Mouse (Mus musculus): Measurements from ENCODE around the gene Tnfrsf8.
"Not testable (repeated sequence)": the region's sequence is repeated elsewhere in the genome, so short reads cannot be mapped to it uniquely, and the experiment has no call there.

Tnfrsf8 gene

DNA sequence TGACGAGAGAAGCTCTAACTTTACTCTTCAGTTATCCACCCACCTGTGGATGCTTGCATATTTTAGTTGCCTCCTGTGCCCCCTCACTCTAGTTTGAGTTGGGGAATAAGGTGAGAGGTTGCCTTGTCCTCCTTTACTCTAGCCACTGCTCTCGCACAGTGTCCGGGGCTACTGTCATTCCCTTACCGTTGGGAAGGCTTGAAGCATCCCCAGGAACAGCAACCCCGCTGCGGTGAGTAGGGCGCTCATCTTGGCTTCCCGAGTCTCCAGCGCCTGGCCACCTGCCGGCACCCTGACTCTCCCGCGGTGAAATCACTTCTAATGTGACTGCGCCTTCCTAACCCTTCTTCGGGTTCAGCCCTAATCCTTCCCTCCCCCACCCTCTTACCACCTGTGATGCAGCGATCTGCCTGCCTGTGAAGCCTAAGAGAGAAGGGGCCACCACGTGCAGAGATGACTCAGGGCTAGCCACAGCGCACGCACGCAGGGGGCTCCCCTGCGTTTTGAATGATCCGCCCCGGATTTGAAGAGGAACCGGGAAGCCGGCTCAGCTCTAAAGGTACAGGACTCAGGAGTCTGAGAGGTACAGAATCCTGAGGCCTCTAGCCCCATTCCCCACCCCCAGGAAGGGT lies at the start of gene Tnfrsf8:
Tnfrsf8 (minus strand) TSS at position 329 of the 632 bp plus-strand sequence.
- in situ Hi-C loops (cut with MboI, MseI): loop anchor here (5.0 kb wide), 1 partner anchor 428 kb away; no protein-coding TSS in a partner anchor

GRCm38 (mm10) chr4:145361635-145362034 lies 46.7 kb upstream of the Tnfrsf8 start:
- in situ Hi-C loops (cut with MboI, MseI): not testable (repeated sequence)

- in situ Hi-C loops (cut with MboI, MseI): no loop called here
Observed at GRCm38 (mm10) chr4:145361065-145361464, 46.1 kb upstream of the Tnfrsf8 start.

GRCm38 (mm10) chr4:145360567-145360966 lies 45.6 kb upstream of the Tnfrsf8 start:
- in situ Hi-C loops (cut with MboI, MseI): no loop called here

GRCm38 (mm10) chr4:145356234-145356633 lies 41.3 kb upstream of the Tnfrsf8 start:
- in situ Hi-C loops (cut with MboI, MseI): no loop called here

- in situ Hi-C loops (cut with MboI, MseI): no loop called here
Observed at GRCm38 (mm10) chr4:145353855-145354254, 38.9 kb upstream of the Tnfrsf8 start.

DNA sequence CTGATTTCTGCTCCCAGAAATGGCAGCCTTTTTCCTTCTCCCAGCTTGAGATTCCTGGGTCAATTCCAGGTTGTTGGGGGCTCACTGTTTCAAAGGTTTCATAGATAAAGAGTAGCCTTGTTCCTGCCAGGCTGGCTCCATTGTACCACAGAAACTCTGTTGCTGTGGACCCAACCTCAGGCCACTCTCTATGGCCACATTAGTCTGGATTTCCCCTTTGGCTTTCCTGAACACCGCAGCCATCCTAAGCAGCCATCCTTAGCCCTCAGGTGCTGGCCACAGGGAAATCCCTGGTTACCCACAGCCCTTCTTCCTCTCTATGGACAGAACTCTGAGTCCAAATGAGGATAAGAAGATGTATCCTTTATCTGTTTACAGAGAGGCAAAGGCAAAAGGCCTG lies 30.0 kb upstream of the Tnfrsf8 start:
- in situ Hi-C loops (cut with MboI, MseI): no loop called here

DNA sequence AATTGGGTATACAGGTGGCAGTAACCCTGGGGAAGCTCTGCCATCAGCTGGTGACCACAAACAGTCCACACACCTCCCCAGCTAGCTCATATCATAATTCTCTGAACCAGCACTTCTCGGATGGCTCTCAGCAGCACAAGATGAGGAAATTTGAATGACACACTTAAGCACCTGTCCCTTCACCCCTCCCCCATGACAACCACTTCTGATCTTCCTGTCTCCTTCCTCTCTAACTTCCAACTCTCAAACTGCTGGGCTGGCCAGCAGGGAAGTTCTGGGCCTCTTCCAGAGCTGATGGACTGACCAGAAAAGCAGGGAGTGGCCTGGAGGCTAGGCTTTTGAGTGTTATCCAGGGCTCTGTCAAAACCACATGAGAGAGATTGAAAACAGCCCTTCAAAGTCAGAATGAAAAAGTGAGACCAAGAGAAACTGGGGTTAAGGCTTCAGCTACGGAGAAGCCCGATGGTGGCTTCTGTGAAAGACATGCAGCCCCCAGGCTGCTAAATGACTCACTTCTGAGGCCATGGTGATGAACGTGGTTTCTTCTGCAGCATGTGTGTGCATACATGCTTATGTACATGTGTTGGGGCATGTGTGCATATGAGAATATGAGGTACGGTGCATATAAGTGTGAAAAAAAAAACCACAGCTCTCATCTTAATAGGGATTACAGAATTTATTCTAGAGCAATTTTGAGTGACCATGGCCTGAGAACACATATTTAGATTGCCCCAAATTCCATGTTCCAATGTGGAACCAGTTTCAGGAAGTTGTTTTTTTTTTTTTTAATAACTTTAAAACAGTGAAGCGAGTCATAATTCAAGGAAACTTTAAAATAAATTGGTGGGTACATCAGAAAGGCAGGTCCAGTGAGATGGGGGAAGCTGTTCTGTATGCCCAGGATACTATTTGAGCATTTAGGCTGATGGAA lies 27.2 kb upstream of the Tnfrsf8 start:
- in situ Hi-C loops (cut with MboI, MseI): no loop called here

DNA sequence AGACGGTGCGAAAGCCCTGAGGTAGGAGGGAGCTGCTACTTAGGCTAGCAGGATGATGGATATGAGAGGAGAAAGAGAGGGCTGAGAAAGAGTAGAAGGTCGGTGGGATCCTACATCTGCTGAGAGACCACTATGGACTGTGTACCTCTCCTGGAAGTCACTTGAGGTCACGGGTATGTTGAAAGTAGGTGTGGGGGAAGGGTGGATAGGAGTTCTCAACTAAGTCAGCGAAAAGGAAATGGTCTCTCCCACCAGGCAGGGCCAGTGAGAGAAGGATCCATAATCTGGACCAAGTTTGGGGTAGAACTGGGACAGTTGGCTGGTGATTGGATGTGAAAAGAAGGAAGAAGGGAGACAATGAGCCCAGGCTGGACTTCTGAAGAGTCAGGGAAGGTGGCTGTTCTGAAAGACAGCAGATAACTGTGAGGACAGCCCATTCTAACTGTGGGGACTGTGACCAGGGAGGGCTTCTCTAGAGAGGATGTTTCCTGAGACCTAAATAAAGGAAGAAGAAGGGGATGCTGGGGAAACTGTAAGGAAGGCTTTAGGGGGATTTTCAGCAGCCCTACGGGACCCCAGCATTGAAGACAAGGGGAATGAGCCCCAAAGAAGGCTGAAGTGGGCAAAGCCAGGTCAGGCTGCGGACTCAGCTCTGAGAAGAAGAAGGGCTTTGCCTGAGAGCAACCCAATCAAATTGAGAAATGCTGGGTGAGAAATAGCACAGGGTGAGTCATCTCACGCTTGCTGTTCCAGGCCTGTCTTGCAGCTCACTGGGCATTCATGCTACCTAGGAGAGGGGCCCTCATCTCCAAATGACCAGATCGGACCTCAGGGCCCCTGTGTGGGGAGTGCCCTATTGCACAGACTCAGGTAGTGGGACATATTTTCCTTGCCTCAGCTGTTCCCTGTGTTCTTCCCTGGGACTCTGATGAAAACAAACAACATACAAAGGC lies 23.2 kb upstream of the Tnfrsf8 start:
- in situ Hi-C loops (cut with MboI, MseI): no loop called here

DNA sequence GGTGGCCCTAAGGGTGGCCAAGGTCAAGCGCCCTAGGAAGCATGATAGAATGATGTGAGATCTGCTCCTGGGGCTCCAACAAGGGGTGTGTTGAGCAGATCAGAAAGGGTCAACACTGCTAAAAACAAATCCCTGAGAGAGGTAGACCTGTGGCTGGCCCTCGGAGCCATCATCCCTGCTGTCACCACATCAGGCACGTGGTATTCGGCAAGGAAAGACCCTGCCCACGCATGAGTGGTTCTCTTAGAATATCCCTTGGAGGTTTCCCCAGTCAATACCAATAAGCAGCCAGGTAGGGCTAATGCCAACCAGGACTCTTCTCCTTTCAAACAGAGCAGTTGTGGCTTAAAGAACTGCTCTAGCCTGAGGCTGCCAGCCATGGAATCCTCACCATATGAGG lies 21.6 kb upstream of the Tnfrsf8 start:
- in situ Hi-C loops (cut with MboI, MseI): no loop called here

DNA sequence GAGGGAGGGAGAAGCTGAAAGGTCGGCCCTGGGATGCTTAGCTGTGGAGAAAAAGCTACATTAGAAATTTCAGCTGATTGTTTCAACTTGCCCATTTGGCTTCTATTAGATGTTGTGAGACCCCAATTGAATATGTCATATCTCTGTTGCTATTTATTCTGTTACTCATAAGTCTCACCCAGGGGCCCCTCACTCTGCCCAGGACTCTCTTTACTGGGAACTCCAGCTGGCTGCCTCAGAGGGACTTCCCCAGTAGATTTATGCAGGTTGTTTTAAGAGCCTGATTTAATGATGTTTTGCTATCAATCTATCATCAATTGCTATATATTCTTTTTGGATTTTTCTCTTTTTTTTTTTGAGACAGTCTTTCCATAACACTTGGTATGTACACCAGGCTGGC lies 21.1 kb upstream of the Tnfrsf8 start:
- in situ Hi-C loops (cut with MboI, MseI): no loop called here

DNA sequence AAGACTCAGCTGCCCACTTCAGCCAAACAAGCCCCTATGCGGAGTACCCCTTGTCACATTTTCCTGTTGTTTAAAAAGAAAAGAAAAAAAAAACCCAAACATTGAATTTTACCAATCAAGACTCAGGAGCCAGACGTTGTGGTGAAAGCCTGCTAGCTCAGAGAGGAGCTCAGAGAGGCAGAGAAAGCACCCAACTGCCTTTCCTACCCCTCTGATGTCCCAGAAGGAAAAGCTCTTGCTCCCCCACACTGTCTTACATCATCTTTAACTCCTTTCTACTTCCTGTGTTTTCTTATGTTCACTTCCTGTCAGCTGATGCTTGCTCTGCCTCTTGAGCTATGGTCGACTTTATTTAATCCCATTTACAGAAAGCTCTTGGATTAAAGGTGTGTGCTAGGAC lies 8.7 kb upstream of the Tnfrsf8 start:
- in situ Hi-C loops (cut with MboI, MseI): no loop called here

DNA sequence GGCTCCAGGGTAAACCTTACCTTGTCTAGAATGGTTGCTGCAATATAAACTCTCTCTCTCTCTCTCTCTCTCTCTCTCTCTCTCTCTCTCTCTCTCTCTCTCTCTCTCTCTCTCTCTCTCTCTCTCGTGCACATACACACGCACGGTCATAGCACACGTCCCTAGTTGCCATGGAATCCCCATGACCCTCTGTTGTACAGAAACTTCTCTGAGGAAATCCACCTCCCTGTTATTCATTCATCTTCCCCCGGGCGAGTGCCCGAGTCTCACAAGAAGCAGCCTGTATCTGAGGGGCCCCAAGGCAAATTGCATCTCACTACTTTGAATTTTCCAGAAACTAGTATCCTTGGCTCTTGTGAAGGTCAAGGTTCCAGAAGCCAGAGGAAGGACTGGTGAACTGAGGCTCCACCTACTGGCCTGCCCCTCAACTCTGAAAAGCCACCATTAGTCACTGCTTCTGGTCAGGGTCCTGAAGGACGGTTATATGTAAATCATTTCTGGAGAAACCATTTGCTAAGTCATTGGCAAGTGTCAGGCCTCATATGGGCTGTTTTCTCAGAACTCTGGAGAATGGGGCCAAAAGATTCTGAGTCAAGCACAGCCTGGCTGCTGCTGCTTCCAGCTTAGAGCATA lies 8.1 kb upstream of the Tnfrsf8 start:
- in situ Hi-C loops (cut with MboI, MseI): no loop called here

DNA sequence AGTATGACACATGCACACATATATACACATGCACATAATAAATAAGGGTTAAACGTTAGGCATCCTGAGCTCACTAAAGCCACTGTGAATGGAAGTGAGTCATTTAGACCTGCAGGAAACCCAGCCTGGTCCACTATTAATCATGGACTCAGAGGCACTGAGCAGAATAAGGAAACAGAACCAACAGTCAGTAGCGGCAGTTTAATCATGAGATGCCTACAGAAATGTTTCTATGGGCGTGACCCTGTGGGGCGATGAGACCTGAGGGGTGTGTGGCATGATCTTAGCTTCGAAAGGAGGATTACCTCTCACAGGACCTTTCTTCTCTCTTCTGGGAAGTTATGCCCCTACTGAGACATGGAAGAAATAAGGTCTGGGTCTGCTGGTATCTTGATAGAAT lies 7.2 kb upstream of the Tnfrsf8 start:
- in situ Hi-C loops (cut with MboI, MseI): no loop called here

DNA sequence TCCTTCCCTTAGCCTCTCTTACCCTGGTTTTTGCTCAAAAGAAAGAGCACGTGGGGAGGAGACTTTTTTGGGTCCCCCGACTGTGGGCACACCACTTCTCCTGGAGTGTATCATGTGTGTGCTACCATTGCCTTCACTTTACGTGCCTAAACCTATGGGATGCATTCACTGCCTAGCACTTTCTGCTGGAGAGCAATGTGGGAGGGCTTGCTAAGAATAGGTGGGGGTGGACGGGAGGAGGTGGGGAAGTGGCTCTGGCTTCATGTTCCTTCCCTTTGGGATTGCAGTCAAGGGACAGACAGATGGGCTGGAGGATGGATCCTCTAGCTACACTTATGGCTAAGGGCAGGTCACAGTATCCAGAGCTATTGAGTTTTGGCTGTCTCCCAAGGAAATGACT lies 5.7 kb upstream of the Tnfrsf8 start:
- in situ Hi-C loops (cut with MboI, MseI): no loop called here

DNA sequence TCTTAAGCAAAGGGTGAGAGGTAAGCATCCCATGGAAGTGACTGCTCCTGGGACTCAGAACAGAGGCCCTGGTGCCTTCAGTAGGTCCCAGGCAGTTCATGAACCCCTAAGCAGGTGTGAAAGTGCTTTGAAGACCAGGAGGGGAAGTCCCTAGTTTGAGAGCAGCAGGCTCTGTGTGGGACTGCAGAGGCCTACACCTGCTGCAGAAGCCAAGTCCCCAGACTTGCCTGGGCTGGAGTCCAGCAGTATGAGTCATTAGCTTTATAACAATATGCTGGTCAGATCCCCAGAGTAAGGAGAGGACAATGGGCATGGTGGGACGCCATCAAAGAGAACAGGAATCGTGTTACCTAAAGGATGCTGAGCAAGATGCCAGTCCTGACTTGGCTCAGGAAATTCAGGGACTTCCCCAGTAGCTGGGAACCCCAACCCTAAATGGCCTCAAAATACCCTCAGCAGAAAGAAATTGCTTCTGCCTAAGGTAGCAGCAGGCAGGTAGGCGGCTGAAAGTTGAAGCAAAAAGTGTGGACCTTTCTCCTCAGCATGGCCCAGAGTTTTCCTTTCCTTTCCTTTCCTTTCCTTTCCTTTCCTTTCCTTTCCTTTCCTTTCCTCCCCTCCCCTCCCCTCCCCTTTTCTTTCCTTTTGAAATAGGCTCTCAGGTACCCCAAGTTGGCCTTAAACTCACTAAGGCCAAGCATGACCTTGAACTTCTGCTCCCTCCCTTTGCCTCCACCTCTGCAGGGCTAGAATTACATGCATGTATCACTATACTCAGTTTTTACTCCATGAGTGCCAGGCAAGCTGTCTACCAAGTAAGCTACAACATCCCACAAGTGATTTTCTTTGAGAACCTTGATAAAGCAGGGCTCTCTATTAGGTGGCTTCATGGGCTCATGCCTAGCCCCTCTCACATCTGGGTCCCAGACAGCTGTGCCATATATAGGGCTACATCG lies 4.6 kb upstream of the Tnfrsf8 start:
- in situ Hi-C loops (cut with MboI, MseI): loop anchor here (5.0 kb wide), 1 partner anchor 432 kb away; no protein-coding TSS in a partner anchor

DNA sequence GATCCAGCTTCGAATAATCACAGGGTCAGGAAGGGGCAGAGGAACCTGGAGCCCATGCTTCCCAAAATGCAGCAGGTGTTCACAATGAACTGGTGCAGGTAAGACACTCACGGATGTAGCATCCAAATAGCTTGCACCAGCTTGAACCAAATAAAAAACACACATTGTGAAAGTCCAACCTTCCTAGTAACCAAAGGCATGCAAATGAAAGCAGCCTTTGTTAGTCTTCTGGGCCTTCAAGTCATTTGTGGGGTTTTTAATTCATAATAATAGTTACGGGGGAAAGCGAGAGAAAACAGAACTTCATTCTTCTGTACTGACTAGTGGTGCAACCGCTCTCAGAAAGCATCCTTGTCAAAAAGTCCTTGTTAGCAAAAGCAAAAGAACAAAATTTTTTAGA lies 1.7 kb upstream of the Tnfrsf8 start:
- in situ Hi-C loops (cut with MboI, MseI): loop anchor here (5.0 kb wide), 1 partner anchor 429 kb away; no protein-coding TSS in a partner anchor

- in situ Hi-C loops (cut with MboI, MseI): no loop called here
Observed at GRCm38 (mm10) chr4:145313966-145314365, 998 bp downstream of the Tnfrsf8 start.

DNA sequence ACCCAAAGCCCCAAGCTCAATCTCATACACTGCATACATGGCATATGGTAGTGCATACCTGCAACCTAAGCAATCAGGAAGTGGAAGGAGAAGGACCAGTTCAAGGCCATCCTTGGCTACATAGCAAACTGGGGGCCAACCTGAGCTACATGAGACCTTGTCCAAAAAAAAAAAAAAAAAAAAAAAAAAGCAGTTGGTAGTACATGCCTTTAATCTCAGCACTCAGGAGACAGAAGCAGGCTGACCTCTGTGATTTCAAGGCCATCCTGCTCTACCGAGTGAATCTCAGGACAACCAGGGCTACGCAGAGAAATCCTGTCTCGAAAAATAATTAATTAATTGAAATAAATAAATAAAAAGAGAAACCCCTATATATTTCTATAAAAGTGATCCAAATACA lies 1.7 kb downstream of the Tnfrsf8 start:
- in situ Hi-C loops (cut with MboI, MseI): no loop called here

DNA sequence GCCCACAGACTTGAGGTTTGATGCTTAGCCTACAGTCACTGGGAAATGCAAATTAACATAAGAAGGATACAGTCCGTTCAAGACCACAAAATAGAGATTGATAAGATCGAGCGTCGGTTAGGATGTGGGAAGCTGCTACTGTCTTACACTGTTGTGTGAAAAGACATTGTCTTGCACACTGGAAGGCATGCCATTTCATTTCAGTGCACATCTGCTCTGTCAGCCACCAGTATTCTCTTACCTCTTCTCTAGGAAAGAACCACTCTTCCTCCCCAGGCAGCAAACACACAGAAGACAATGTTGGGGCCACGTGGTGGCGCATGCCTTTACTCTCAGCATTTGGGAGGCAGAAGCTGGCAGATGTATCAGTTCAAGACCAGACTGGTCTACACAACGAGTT lies 2.4 kb downstream of the Tnfrsf8 start:
- in situ Hi-C loops (cut with MboI, MseI): no loop called here
